Mouse (Mus musculus): Measurements from ENCODE around the gene Rsu1. TPM values are rescaled to one million over a fixed set of nuclear protein-coding genes. Genes with fewer than 3 reads are reported as not detected.
A peak's percentile ranks its signal among the peaks of the same experiment; 100 is the strongest.

Gene Rsu1
- polyA plus RNA-seq, 1 experiment from 2014 or later = 78.9 TPM

GRCm38 (mm10) chr2:13223451-13223850 lies 47.8 kb downstream of the Rsu1 start:
- no peaks in the 10 kb centered on the region for H3K36me3 ChIP-seq
- ATAC-seq (ENCODE audit: low read depth) = no peak
- WGBS (ENCODE audit: insufficient replicate concordance) = 73% methylated on average over 4 of the region's 4 CpGs
- no peak for DNase-seq
- H3K27ac ChIP-seq = no peak overlapping the region
- H3K4me1 ChIP-seq (replicated peaks) = peaks cover 8% of the 10 kb centered on the region
- no peaks in the 10 kb centered on the region for H3K9me3 ChIP-seq (replicated peaks)
- no peaks in the 10 kb centered on the region for H3K27me3 ChIP-seq
- no peak overlapping the region for H3K9ac ChIP-seq
- no peak overlapping the region for H3K4me2 ChIP-seq
- H3K4me3 ChIP-seq (replicated peaks) = no peak overlapping the region

GRCm38 (mm10) chr2:13220141-13220540 lies 51.1 kb downstream of the Rsu1 start:
- no peak overlapping the region for H3K9ac ChIP-seq
- H3K4me2 ChIP-seq = no peak overlapping the region
- DNase-seq (no peak), ATAC-seq (ENCODE audit: low read depth) (no peak)
- H3K9me3 ChIP-seq (replicated peaks) = no peaks in the 10 kb centered on the region
- WGBS (ENCODE audit: insufficient replicate concordance) = 56% methylated on average over 2 of the region's 2 CpGs
- H3K27ac ChIP-seq = no peak overlapping the region
- H3K36me3 ChIP-seq = peaks cover 16% of the 10 kb centered on the region
- H3K4me1 ChIP-seq (replicated peaks) = no peaks in the 10 kb centered on the region
- no peak overlapping the region for H3K4me3 ChIP-seq (replicated peaks)
- H3K27me3 ChIP-seq = no peaks in the 10 kb centered on the region

- H3K9ac ChIP-seq = no peak overlapping the region
- peaks cover 18% of the 10 kb centered on the region for H3K36me3 ChIP-seq
- no peak for ATAC-seq (ENCODE audit: low read depth)
- H3K27me3 ChIP-seq = no peaks in the 10 kb centered on the region
- DNase-seq = no peak
- no peak overlapping the region for H3K27ac ChIP-seq
- H3K4me3 ChIP-seq (replicated peaks) = no peak overlapping the region
- no peaks in the 10 kb centered on the region for H3K9me3 ChIP-seq (replicated peaks)
- 70% methylated on average over 6 of the region's 6 CpGs for WGBS (ENCODE audit: insufficient replicate concordance)
- H3K4me1 ChIP-seq (replicated peaks) = no peaks in the 10 kb centered on the region
- no peak overlapping the region for H3K4me2 ChIP-seq
Observed at GRCm38 (mm10) chr2:13218112-13218511, 53.1 kb downstream of the Rsu1 start.

GRCm38 (mm10) chr2:13206825-13207224 lies 64.4 kb downstream of the Rsu1 start:
- ATAC-seq (ENCODE audit: low read depth) (no peak), DNase-seq (no peak)
- WGBS (ENCODE audit: insufficient replicate concordance) = 91% methylated on average over 2 of the region's 2 CpGs
- Histone ChIP-seq H3K4me1 (replicated peaks) (no peaks in the 10 kb centered on the region), H3K4me3 (replicated peaks) (no peak overlapping the region), H3K9ac (no peak overlapping the region), H3K27ac (no peak overlapping the region), H3K9me3 (replicated peaks) (no peaks in the 10 kb centered on the region), H3K36me3 (no peaks in the 10 kb centered on the region), H3K27me3 (no peaks in the 10 kb centered on the region), H3K4me2 (no peak overlapping the region)

GRCm38 (mm10) chr2:13206367-13206766 lies 64.8 kb downstream of the Rsu1 start:
- Histone ChIP-seq H3K27ac (no peak overlapping the region), H3K27me3 (no peaks in the 10 kb centered on the region), H3K36me3 (no peaks in the 10 kb centered on the region), H3K4me1 (replicated peaks) (no peaks in the 10 kb centered on the region), H3K4me3 (replicated peaks) (no peak overlapping the region), H3K9ac (no peak overlapping the region), H3K9me3 (replicated peaks) (no peaks in the 10 kb centered on the region), H3K4me2 (no peak overlapping the region)
- DNase-seq (no peak), ATAC-seq (ENCODE audit: low read depth) (no peak)
- 61% methylated on average over 8 of the region's 8 CpGs for WGBS (ENCODE audit: insufficient replicate concordance)

- WGBS (ENCODE audit: insufficient replicate concordance) = 72% methylated on average over 6 of the region's 6 CpGs
- H3K27ac ChIP-seq = no peak overlapping the region
- H3K9me3 ChIP-seq (replicated peaks) = no peaks in the 10 kb centered on the region
- no peak overlapping the region for H3K4me3 ChIP-seq (replicated peaks)
- no peaks in the 10 kb centered on the region for H3K4me1 ChIP-seq (replicated peaks)
- H3K27me3 ChIP-seq = no peaks in the 10 kb centered on the region
- no peak overlapping the region for H3K9ac ChIP-seq
- ATAC-seq (ENCODE audit: low read depth) = no peak
- no peak for DNase-seq
- no peaks in the 10 kb centered on the region for H3K36me3 ChIP-seq
- no peak overlapping the region for H3K4me2 ChIP-seq
Observed at GRCm38 (mm10) chr2:13202805-13203475, 68.3 kb downstream of the Rsu1 start.

- H3K9ac ChIP-seq = no peak overlapping the region
- H3K36me3 ChIP-seq = no peaks in the 10 kb centered on the region
- H3K27ac ChIP-seq = no peak overlapping the region
- no peak for DNase-seq
- H3K4me1 ChIP-seq (replicated peaks) = no peaks in the 10 kb centered on the region
- WGBS (ENCODE audit: insufficient replicate concordance) = 75% methylated on average over 7 of the region's 7 CpGs
- no peak overlapping the region for H3K4me2 ChIP-seq
- H3K9me3 ChIP-seq (replicated peaks) = no peaks in the 10 kb centered on the region
- H3K4me3 ChIP-seq (replicated peaks) = no peak overlapping the region
- no peaks in the 10 kb centered on the region for H3K27me3 ChIP-seq
- no peak for ATAC-seq (ENCODE audit: low read depth)
Observed at GRCm38 (mm10) chr2:13199713-13200112, 71.5 kb downstream of the Rsu1 start.

- DNase-seq = no peak
- Histone ChIP-seq H3K36me3 (no peaks in the 10 kb centered on the region), H3K9ac (no peak overlapping the region), H3K4me1 (replicated peaks) (no peaks in the 10 kb centered on the region), H3K4me2 (no peak overlapping the region), H3K27ac (no peak overlapping the region), H3K9me3 (replicated peaks) (no peaks in the 10 kb centered on the region), H3K27me3 (no peaks in the 10 kb centered on the region), H3K4me3 (replicated peaks) (no peak overlapping the region)
- 61% methylated on average over 2 of the region's 2 CpGs for WGBS (ENCODE audit: insufficient replicate concordance)
- ATAC-seq (ENCODE audit: low read depth) = no peak
Observed at GRCm38 (mm10) chr2:13199033-13199432, 72.2 kb downstream of the Rsu1 start.

- Histone ChIP-seq H3K27ac (no peak overlapping the region), H3K36me3 (no peaks in the 10 kb centered on the region), H3K9me3 (replicated peaks) (no peaks in the 10 kb centered on the region), H3K4me2 (no peak overlapping the region), H3K27me3 (no peaks in the 10 kb centered on the region), H3K4me3 (replicated peaks) (no peak overlapping the region), H3K4me1 (replicated peaks) (peaks cover 14% of the 10 kb centered on the region), H3K9ac (no peak overlapping the region)
- DNase-seq (no peak), ATAC-seq (ENCODE audit: low read depth) (no peak)
- WGBS (ENCODE audit: insufficient replicate concordance) = 44% methylated on average over 7 of the region's 7 CpGs
Observed at GRCm38 (mm10) chr2:13195540-13195939, 75.7 kb downstream of the Rsu1 start.

GRCm38 (mm10) chr2:13192157-13192556 lies 79.1 kb downstream of the Rsu1 start:
- no peak; the same call in 1 of the 2 replicates for ATAC-seq (ENCODE audit: low read depth)

GRCm38 (mm10) chr2:13190767-13191166 lies 80.4 kb downstream of the Rsu1 start:
- Histone ChIP-seq H3K9ac (no peak overlapping the region), H3K27ac (no peak overlapping the region), H3K4me3 (replicated peaks) (no peak overlapping the region), H3K9me3 (replicated peaks) (no peaks in the 10 kb centered on the region), H3K4me2 (no peak overlapping the region), H3K36me3 (no peaks in the 10 kb centered on the region), H3K4me1 (replicated peaks) (peaks cover 20% of the 10 kb centered on the region), H3K27me3 (no peaks in the 10 kb centered on the region)
- DNase-seq (no peak), ATAC-seq (ENCODE audit: low read depth) (peak; percentile 56; the same call in 1 of the 2 replicates)
- 72% methylated on average over 4 of the region's 4 CpGs for WGBS (ENCODE audit: insufficient replicate concordance)

More at GRCm38 (mm10) chr2:13192157-13192556, 79.1 kb downstream of the Rsu1 start:
- Histone ChIP-seq H3K27me3 (no peaks in the 10 kb centered on the region), H3K4me1 (replicated peaks) (peaks cover 20% of the 10 kb centered on the region), H3K36me3 (no peaks in the 10 kb centered on the region), H3K9me3 (replicated peaks) (no peaks in the 10 kb centered on the region), H3K27ac (no peak overlapping the region), H3K4me2 (no peak overlapping the region), H3K4me3 (replicated peaks) (no peak overlapping the region), H3K9ac (no peak overlapping the region)
- whole genome bisulfite sequencing (ENCODE audit: insufficient replicate concordance) = 32% methylated on average over 1 of the region's 1 CpGs
- DNase-seq = no peak

GRCm38 (mm10) chr2:13188831-13189495 lies 82.3 kb downstream of the Rsu1 start:
- no peak overlapping the region for H3K4me3 ChIP-seq (replicated peaks)
- no peak overlapping the region for H3K27ac ChIP-seq
- no peak overlapping the region for H3K4me2 ChIP-seq
- no peaks in the 10 kb centered on the region for H3K9me3 ChIP-seq (replicated peaks)
- H3K36me3 ChIP-seq = no peaks in the 10 kb centered on the region
- no peak overlapping the region for H3K9ac ChIP-seq
- WGBS (ENCODE audit: insufficient replicate concordance) = 80% methylated on average over 11 of the region's 11 CpGs
- H3K4me1 ChIP-seq (replicated peaks) = peaks cover 20% of the 10 kb centered on the region
- no peaks in the 10 kb centered on the region for H3K27me3 ChIP-seq
- ATAC-seq (ENCODE audit: low read depth) (no peak), DNase-seq (no peak)

Data from liver, embryonic 13.5 days (tissue).